Mouse (Mus musculus) intestine, embryonic 15.5 days (tissue): ENCODE results near the gene Vcl. TPM values are rescaled to one million over a fixed set of nuclear protein-coding genes. Genes with fewer than 3 reads are reported as not detected.
A peak's percentile ranks its signal among the peaks of the same experiment; 100 is the strongest.

Source experiments
- ATAC-seq: fragments of 200-750 bp; cut with Nextera tagmentation; 2 replicates; pipeline ENCODE4 v1.8.0; 2017; ENCODE audit warnings: moderate TSS enrichment, moderate library complexity
- H3K27ac ChIP-seq: fragments of 300-500 bp; sonication (generic); 2 replicates; pipeline ENCODE4 v1.5.1; 2015; ENCODE audit warnings: mild to moderate bottlenecking, inconsistent platforms
- H3K27me3 ChIP-seq: fragments of 300-500 bp; sonication (generic); replicated peaks from 2 replicates; pipeline ENCODE4 v1.6.1; 2015; ENCODE audit warnings: inconsistent platforms
- H3K36me3 ChIP-seq: fragments of 300-500 bp; sonication (generic); 2 replicates; pipeline ENCODE4 v1.6.1; 2015; ENCODE audit warnings: inconsistent platforms
- H3K4me1 ChIP-seq: fragments of 300-500 bp; sonication (generic); replicated peaks from 2 replicates; pipeline ENCODE4 v1.6.1; 2015; ENCODE audit warnings: inconsistent platforms
- H3K4me2 ChIP-seq: fragments of 300-500 bp; sonication (generic); replicated peaks from 2 replicates; pipeline ENCODE4 v1.6.1; 2015; ENCODE audit warnings: mild to moderate bottlenecking, inconsistent platforms
- H3K4me3 ChIP-seq: fragments of 300-500 bp; sonication (generic); replicated peaks from 2 replicates; pipeline ENCODE4 v1.5.1; 2015; ENCODE audit warnings: inconsistent platforms
- H3K9ac ChIP-seq: fragments of 300-500 bp; sonication (generic); 2 replicates; pipeline ENCODE4 v1.6.1; 2015; ENCODE audit warnings: inconsistent platforms
- H3K9me3 ChIP-seq: fragments of 300-500 bp; sonication (generic); 2 replicates; pipeline ENCODE4 v1.6.1; 2016; ENCODE audit warnings: inconsistent platforms
- WGBS: fragments of 180-500 bp; shearing (Covaris S2); methylation state at CpG from one replicate; pipeline ENCODE4 v1.1.7; 2015; 5-methylcytosine and 5-hydroxymethylcytosine counted together
- polyA plus RNA-seq: library from polyadenylated mRNA; unstranded; fragments of >200 nt; fragmentation: Nextera tagmentation; extraction: Ambion mirVana; gene quantifications from 2 replicates; pipeline ENCODE4 v1.2.1, GENCODE M21; 2015

The Vcl gene
- polyA plus RNA-seq, 1 experiment from 2014 or later: 59.2 TPM

- H3K4me2 ChIP-seq: peak overlapping the region; percentile 97
- H3K4me1 ChIP-seq: 0 out of 2 replicates have a peak, but pooled peaks cover 3% of the 10 kb centered on the region
- H3K9ac ChIP-seq: peak overlapping the region; percentile 73; the same call in 1 of the 2 replicates
- WGBS: 49% methylated on average over 7 of the region's 7 CpGs
- no peaks in the 10 kb centered on the region for H3K27me3 ChIP-seq
- peak overlapping the region; percentile 83 for H3K4me3 ChIP-seq
- H3K9me3 ChIP-seq: no peaks in the 10 kb centered on the region
- ATAC-seq: no peak
- no peaks in the 10 kb centered on the region for H3K36me3 ChIP-seq
- H3K27ac ChIP-seq: no peak overlapping the region
Observed at GRCm38 (mm10) chr14:21053586-21053985, 124.4 kb downstream of the Vcl start.

- H3K4me1 ChIP-seq: peaks cover 4% of the 10 kb centered on the region; the same call in 1 of the 2 replicates
- H3K9me3 ChIP-seq: no peaks in the 10 kb centered on the region
- H3K27me3 ChIP-seq: no peaks in the 10 kb centered on the region
- WGBS: 77% methylated on average over 2 of the region's 2 CpGs
- no peak for ATAC-seq
- H3K36me3 ChIP-seq: no peaks in the 10 kb centered on the region
- no peak overlapping the region for H3K4me2 ChIP-seq
- no peak overlapping the region for H3K27ac ChIP-seq
- no peak overlapping the region for H3K4me3 ChIP-seq
- no peak overlapping the region for H3K9ac ChIP-seq
Observed at GRCm38 (mm10) chr14:21058972-21059371, 129.8 kb downstream of the Vcl start.

GRCm38 (mm10) chr14:21062766-21063513, 133.7 kb downstream of the Vcl start:
- H3K27me3 ChIP-seq: no peaks in the 10 kb centered on the region
- WGBS: 42% methylated on average over 5 of the region's 5 CpGs
- no peaks in the 10 kb centered on the region for H3K9me3 ChIP-seq
- no peak overlapping the region for H3K4me2 ChIP-seq
- H3K36me3 ChIP-seq: no peaks in the 10 kb centered on the region
- peak; percentile 84 for ATAC-seq
- H3K9ac ChIP-seq: no peak overlapping the region
- H3K27ac ChIP-seq: 0 out of 2 replicates have a peak overlapping the region, but pooled peaks have one; percentile 13
- peaks cover 12% of the 10 kb centered on the region; the same call in 1 of the 2 replicates for H3K4me1 ChIP-seq
- H3K4me3 ChIP-seq: no peak overlapping the region

GRCm38 (mm10) chr14:21064321-21064720, 135.1 kb downstream of the Vcl start:
- Histone ChIP-seq H3K9me3 (no peaks in the 10 kb centered on the region), H3K36me3 (no peaks in the 10 kb centered on the region), H3K4me2 (no peak overlapping the region), H3K27ac (no peak overlapping the region), H3K4me3 (no peak overlapping the region), H3K27me3 (no peaks in the 10 kb centered on the region), H3K9ac (no peak overlapping the region), H3K4me1 (peaks cover 12% of the 10 kb centered on the region; the same call in 1 of the 2 replicates)
- ATAC-seq: no peak
- WGBS: 24% methylated on average over 1 of the region's 1 CpGs

GRCm38 (mm10) chr14:21065490-21066162, 136.4 kb downstream of the Vcl start:
- H3K4me2 ChIP-seq: no peak overlapping the region
- H3K4me1 ChIP-seq: peaks cover 12% of the 10 kb centered on the region; the same call in 1 of the 2 replicates
- no peak overlapping the region for H3K4me3 ChIP-seq
- 37% methylated on average over 8 of the region's 8 CpGs for WGBS
- peak; percentile 73 for ATAC-seq
- peak overlapping the region; percentile 27; the same call in 1 of the 2 replicates for H3K27ac ChIP-seq
- no peaks in the 10 kb centered on the region for H3K36me3 ChIP-seq
- H3K9ac ChIP-seq: no peak overlapping the region
- H3K27me3 ChIP-seq: no peaks in the 10 kb centered on the region
- no peaks in the 10 kb centered on the region for H3K9me3 ChIP-seq

GRCm38 (mm10) chr14:21069594-21069993, 140.4 kb downstream of the Vcl start:
- Histone ChIP-seq H3K4me1 (peaks cover 15% of the 10 kb centered on the region), H3K27me3 (no peaks in the 10 kb centered on the region), H3K4me2 (no peak overlapping the region), H3K9me3 (no peaks in the 10 kb centered on the region), H3K27ac (no peak overlapping the region), H3K36me3 (no peaks in the 10 kb centered on the region), H3K9ac (no peak overlapping the region), H3K4me3 (no peak overlapping the region)
- 86% methylated on average over 5 of the region's 5 CpGs for WGBS
- ATAC-seq: no peak

GRCm38 (mm10) chr14:21073981-21074380, 144.8 kb downstream of the Vcl start:
- no peak overlapping the region for H3K4me2 ChIP-seq
- WGBS: 52% methylated on average over 3 of the region's 3 CpGs
- no peaks in the 10 kb centered on the region for H3K9me3 ChIP-seq
- no peak for ATAC-seq
- H3K27me3 ChIP-seq: no peaks in the 10 kb centered on the region
- no peaks in the 10 kb centered on the region for H3K36me3 ChIP-seq
- H3K4me1 ChIP-seq: peaks cover 16% of the 10 kb centered on the region
- no peak overlapping the region for H3K4me3 ChIP-seq
- H3K9ac ChIP-seq: no peak overlapping the region
- no peak overlapping the region for H3K27ac ChIP-seq

GRCm38 (mm10) chr14:21074398-21075320, 145.5 kb downstream of the Vcl start:
- Histone ChIP-seq H3K4me3 (peak overlapping the region; percentile 63; the same call in 1 of the 2 replicates), H3K36me3 (no peaks in the 10 kb centered on the region), H3K4me1 (peaks cover 16% of the 10 kb centered on the region), H3K27me3 (no peaks in the 10 kb centered on the region), H3K4me2 (peak overlapping the region; percentile 78), H3K9me3 (no peaks in the 10 kb centered on the region), H3K27ac (0 out of 2 replicates have a peak overlapping the region, but pooled peaks have one; percentile 11), H3K9ac (no peak overlapping the region)
- WGBS: 27% methylated on average over 11 of the region's 11 CpGs
- no peak for ATAC-seq

GRCm38 (mm10) chr14:21075751-21076500, 146.7 kb downstream of the Vcl start:
- Histone ChIP-seq H3K4me2 (peak overlapping the region; percentile 78), H3K4me1 (peaks cover 16% of the 10 kb centered on the region), H3K9me3 (no peaks in the 10 kb centered on the region), H3K36me3 (no peaks in the 10 kb centered on the region), H3K27me3 (no peaks in the 10 kb centered on the region), H3K4me3 (peak overlapping the region; percentile 63), H3K9ac (peak overlapping the region; percentile 78), H3K27ac (peak overlapping the region; percentile 86)
- WGBS: under 1% methylated on average over 48 of the region's 59 CpGs
- ATAC-seq: peak; percentile 99

GRCm38 (mm10) chr14:21076501-21077194, 147.4 kb downstream of the Vcl start:
- Histone ChIP-seq H3K27ac (no peak overlapping the region; the same call in 1 of the 2 replicates), H3K9ac (peak overlapping the region; percentile 78), H3K4me1 (peaks cover 16% of the 10 kb centered on the region), H3K27me3 (no peaks in the 10 kb centered on the region), H3K36me3 (no peaks in the 10 kb centered on the region), H3K4me2 (peak overlapping the region; percentile 78), H3K4me3 (peak overlapping the region; percentile 63), H3K9me3 (no peaks in the 10 kb centered on the region)
- ATAC-seq: peak; percentile 30
- WGBS: 34% methylated on average over 7 of the region's 7 CpGs

- H3K4me3 ChIP-seq: no peak overlapping the region
- H3K4me2 ChIP-seq: no peak overlapping the region
- no peak for ATAC-seq
- H3K27me3 ChIP-seq: no peaks in the 10 kb centered on the region
- peaks cover 16% of the 10 kb centered on the region for H3K4me1 ChIP-seq
- no peaks in the 10 kb centered on the region for H3K9me3 ChIP-seq
- no peaks in the 10 kb centered on the region for H3K36me3 ChIP-seq
- H3K9ac ChIP-seq: no peak overlapping the region
- 79% methylated on average over 4 of the region's 4 CpGs for WGBS
- no peak overlapping the region for H3K27ac ChIP-seq
Observed at GRCm38 (mm10) chr14:21077939-21078338, 148.7 kb downstream of the Vcl start.
